Mouse (Mus musculus) liver, embryonic 16.5 days (tissue): ENCODE measurements around the gene Gch1. TPM values are rescaled to one million over a fixed set of nuclear protein-coding genes. Genes with fewer than 3 reads are reported as not detected.

ENCODE experiments used
- ATAC-seq: fragments of 200-750 bp; cut with Nextera tagmentation; 2 replicates; pipeline ENCODE4 v1.8.0; 2017; ENCODE audit warnings: low read depth, mild to moderate bottlenecking, moderate number of reproducible peaks, moderate library complexity
- H3K27ac ChIP-seq: fragments of 300-500 bp; sonication (generic); 2 replicates; pipeline ENCODE4 v1.5.1; 2014; ENCODE audit warnings: mild to moderate bottlenecking, low read length
- H3K27me3 ChIP-seq: fragments of 300-500 bp; sonication (generic); 2 replicates; pipeline ENCODE4 v1.6.1; 2014; ENCODE audit warnings: low read depth, low read length, mixed read lengths; ENCODE audit not compliant: control insufficient read depth, insufficient read depth
- H3K36me3 ChIP-seq: fragments of 300-500 bp; sonication (generic); 2 replicates; pipeline ENCODE4 v1.6.1; 2014; ENCODE audit warnings: mild to moderate bottlenecking; ENCODE audit not compliant: control insufficient read depth, insufficient read depth
- H3K4me1 ChIP-seq: fragments of 300-500 bp; sonication (generic); 2 replicates; pipeline ENCODE4 v1.6.1; 2014; ENCODE audit warnings: low read depth, low read length, mixed read lengths; ENCODE audit not compliant: control insufficient read depth
- H3K4me2 ChIP-seq: fragments of 300-500 bp; sonication (generic); 2 replicates; pipeline ENCODE4 v1.6.1; 2014; ENCODE audit warnings: low read depth, low read length, mixed read lengths
- H3K4me3 ChIP-seq: fragments of 300-500 bp; sonication (generic); 2 replicates; pipeline ENCODE4 v1.5.1; 2014; ENCODE audit warnings: low read depth, mild to moderate bottlenecking, low read length
- H3K9ac ChIP-seq: fragments of 300-500 bp; sonication (generic); 2 replicates; pipeline ENCODE4 v1.6.1; 2014; ENCODE audit warnings: low read depth, low read length
- H3K9me3 ChIP-seq: fragments of 300-500 bp; sonication (generic); replicated peaks from 2 replicates; pipeline ENCODE4 v1.6.1; 2016; ENCODE audit warnings: low read length; ENCODE audit not compliant: control insufficient read depth
- WGBS: fragments of 180-500 bp; shearing (Covaris S2); extraction: QIAGEN DNeasy Blood & Tissue Kit; methylation state at CpG from one replicate; pipeline ENCODE4 v1.1.7; 2014; ENCODE audit not compliant: insufficient replicate concordance; 5-methylcytosine and 5-hydroxymethylcytosine counted together
- polyA plus RNA-seq: library from polyadenylated mRNA; unstranded; fragments of >200 nt; fragmentation: Nextera tagmentation; extraction: Ambion mirVana; gene quantifications from 2 replicates; pipeline ENCODE4 v1.2.1, GENCODE M21; 2015

The Gch1 gene
- polyA plus RNA-seq, 1 experiment from 2014 or later: 4.6 TPM

DNA sequence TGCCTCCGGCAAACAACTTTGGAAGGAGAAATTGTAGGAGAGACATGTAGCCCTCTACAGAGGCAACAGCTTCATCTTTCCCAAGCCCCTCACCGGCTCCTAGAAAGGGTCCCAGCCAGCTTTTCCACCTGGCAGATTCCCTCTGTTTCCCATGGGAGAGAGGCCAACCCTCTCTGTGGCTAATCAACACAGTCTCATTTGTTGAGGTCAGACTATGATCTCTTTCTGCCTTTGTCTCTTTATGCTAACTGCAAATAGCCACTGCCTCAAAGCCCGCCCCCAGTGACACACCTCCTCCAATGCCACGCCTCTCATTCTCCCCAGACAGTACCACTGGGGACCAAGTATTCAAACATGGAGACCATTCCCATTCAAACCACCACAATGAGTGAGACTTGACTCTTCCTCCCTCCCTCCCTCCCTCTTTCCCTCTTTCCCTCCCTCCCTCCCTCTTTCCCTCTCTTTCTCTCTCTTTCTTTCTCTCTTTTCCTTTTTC is 20.5 kb upstream of the Gch1 start:
- Histone ChIP-seq H3K4me1 (no peaks in the 10 kb centered on the region), H3K27me3 (no peaks in the 10 kb centered on the region), H3K4me2 (no peak overlapping the region), H3K27ac (no peak overlapping the region), H3K9me3 (no peaks in the 10 kb centered on the region), H3K9ac (no peak overlapping the region), H3K4me3 (no peak overlapping the region), H3K36me3 (no peaks in the 10 kb centered on the region)
- WGBS: 73% methylated on average over 4 of the region's 4 CpGs
- ATAC-seq: no peak

DNA sequence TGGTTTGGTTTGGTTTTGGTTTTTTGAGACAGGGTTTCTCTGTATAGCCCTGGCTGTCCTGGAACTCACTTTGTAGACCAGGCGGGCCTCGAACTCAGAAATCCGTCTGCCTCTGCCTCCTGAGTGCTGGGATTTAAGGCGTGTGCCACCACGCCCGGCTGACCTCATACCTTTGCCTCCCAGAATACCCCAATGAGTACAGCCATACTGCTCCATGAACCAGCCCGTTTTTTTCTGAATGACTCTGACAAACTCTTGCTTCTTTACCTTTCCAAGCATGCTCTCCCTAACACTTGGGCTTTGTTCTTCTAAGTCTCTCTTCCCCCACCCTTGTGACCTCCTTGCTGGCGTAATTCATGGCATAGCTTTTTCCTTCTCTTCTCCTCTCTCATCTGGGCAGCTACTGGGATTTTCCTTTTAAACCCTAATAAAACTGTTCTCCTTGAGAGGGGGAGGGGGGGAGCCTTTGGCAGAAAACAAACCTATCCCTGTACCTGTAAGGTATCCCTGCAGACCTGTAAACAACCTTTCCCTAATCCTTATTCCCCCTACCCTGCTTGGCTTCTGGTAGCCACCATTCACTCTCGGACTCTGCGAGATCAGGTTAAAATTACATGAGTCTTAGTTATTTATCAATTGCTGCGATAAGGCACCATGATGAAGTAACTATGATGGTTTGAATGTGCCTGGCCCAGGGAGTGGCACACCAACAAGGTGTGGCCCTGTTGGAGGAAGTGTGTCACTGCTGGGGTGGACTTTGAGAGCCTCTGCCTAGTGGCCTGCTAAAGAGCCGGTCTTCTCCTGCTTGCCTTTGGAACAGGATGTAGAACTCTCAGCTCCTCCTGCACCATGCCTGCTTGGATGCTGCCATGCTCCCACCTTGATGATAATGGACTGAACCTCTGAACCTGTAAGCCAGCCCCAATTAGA is 19.6 kb upstream of the Gch1 start:
- H3K36me3 ChIP-seq: no peaks in the 10 kb centered on the region
- H3K4me3 ChIP-seq: no peak overlapping the region
- no peaks in the 10 kb centered on the region for H3K4me1 ChIP-seq
- no peak overlapping the region for H3K4me2 ChIP-seq
- H3K27me3 ChIP-seq: no peaks in the 10 kb centered on the region
- no peak overlapping the region for H3K9ac ChIP-seq
- 75% methylated on average over 12 of the region's 12 CpGs for WGBS
- no peak for ATAC-seq
- H3K9me3 ChIP-seq: no peaks in the 10 kb centered on the region
- no peak overlapping the region for H3K27ac ChIP-seq

DNA sequence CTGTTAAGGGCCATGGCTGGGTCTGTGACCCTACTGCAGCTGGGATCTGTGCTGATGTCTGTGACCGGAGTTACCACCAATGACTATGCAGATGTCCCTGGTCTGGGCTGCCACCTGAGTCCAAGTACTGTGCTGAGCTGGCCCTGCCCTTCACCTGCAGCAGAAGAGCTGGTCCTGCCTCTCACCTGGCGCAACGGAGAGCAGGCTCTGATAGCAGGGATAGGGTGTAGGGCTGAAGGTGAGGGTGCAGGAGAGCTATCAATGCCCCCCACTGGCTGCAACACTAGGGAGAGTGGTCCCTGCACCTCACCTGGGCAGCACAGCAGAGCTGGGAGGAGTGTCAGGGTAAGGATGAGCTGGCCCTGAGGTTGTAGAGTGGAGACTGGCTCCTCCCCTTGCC is 17.4 kb upstream of the Gch1 start:
- 86% methylated on average over 3 of the region's 3 CpGs for WGBS

DNA sequence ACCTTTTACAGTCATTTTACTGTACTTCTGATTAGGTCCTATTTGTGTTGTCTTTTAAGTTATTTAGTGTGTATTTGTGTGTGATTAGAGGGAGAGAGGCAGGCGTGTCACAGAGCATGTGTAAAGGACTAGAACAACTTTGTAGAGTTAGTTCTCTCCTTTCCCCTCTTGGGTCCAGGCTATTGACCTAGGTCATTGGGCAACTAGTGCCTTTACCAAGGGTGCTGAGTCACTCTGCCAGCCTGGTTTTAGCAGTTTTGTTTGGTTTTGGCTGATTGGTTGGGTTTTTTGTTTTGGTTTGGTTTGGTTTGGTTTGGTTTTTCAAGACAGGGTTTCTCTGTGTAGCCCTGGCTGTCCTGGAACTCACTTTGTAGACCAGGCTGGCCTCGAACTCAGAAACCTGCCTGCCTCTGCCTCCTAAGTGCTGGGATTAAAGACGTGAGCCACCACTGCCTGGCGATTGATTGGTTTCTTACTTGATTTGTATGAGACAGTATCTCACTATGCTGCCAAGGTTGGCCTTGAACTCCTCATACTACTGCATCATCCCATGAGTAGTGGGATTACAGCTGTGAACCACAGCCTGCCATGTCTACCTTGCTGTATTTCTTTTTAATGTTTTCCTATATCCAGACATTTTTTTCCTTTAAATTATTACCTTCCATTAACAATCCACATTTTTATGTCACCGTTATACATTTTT is 16.2 kb upstream of the Gch1 start:
- no peak for ATAC-seq
- WGBS: 70% methylated on average over 5 of the region's 5 CpGs
- no peak overlapping the region for H3K9ac ChIP-seq
- no peak overlapping the region for H3K4me2 ChIP-seq
- no peaks in the 10 kb centered on the region for H3K27me3 ChIP-seq
- H3K36me3 ChIP-seq: no peaks in the 10 kb centered on the region
- no peak overlapping the region for H3K4me3 ChIP-seq
- H3K9me3 ChIP-seq: no peaks in the 10 kb centered on the region
- no peak overlapping the region for H3K27ac ChIP-seq
- peaks cover 3% of the 10 kb centered on the region; the same call in 1 of the 2 replicates for H3K4me1 ChIP-seq

More for the DNA sequence above, 17.4 kb upstream of the Gch1 start:
- H3K9me3 ChIP-seq: no peaks in the 10 kb centered on the region
- peaks cover 3% of the 10 kb centered on the region; the same call in 1 of the 2 replicates for H3K4me1 ChIP-seq
- no peak overlapping the region for H3K4me2 ChIP-seq
- ATAC-seq: no peak
- H3K4me3 ChIP-seq: no peak overlapping the region
- H3K36me3 ChIP-seq: no peaks in the 10 kb centered on the region
- H3K9ac ChIP-seq: no peak overlapping the region
- no peaks in the 10 kb centered on the region for H3K27me3 ChIP-seq
- no peak overlapping the region for H3K27ac ChIP-seq

DNA sequence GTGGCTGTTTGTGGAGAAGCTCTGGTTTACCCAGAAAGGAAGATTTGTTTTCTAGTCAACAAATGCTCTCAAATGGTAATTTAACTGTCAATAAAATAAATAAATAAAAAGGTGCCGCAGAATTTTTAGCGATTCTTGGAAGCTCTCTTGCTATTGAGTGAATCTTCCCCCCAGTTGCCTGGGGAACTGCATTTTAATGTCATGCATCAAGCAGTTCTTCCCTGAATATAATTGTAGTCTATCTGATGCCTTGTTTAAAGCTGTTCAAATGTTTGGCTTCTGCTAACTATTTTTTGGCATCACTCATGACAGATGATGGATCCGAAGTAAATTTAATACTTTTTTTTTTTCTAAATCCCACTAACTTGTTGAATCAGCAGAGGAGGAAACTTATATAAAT is 8.1 kb upstream of the Gch1 start:
- no peaks in the 10 kb centered on the region for H3K36me3 ChIP-seq
- no peaks in the 10 kb centered on the region for H3K9me3 ChIP-seq
- H3K4me3 ChIP-seq: no peak overlapping the region
- no peak for ATAC-seq
- WGBS: 74% methylated on average over 3 of the region's 3 CpGs
- H3K9ac ChIP-seq: no peak overlapping the region
- no peak overlapping the region for H3K4me2 ChIP-seq
- H3K27ac ChIP-seq: no peak overlapping the region
- H3K4me1 ChIP-seq: peaks cover 3% of the 10 kb centered on the region; the same call in 1 of the 2 replicates
- H3K27me3 ChIP-seq: no peaks in the 10 kb centered on the region

DNA sequence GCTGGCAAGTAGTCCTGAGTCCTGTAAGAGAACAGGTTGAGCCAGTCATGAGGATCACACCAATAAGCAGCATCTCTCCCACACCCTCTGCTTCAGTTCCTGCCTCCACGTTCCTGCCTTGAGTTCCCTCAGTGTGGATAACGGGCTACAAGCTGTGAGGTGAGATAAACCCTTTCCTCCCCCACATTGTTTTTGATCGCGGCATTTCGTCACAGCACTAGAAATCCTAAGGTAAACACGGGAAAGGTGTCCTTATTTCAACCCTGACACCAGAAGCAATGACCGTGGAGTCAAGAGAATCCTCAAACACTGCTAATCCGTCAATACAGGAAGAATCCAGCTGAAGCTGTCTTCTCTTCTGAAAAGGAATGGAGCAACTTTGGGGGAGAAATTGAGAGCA is 7.5 kb upstream of the Gch1 start:
- no peaks in the 10 kb centered on the region for H3K9me3 ChIP-seq

DNA sequence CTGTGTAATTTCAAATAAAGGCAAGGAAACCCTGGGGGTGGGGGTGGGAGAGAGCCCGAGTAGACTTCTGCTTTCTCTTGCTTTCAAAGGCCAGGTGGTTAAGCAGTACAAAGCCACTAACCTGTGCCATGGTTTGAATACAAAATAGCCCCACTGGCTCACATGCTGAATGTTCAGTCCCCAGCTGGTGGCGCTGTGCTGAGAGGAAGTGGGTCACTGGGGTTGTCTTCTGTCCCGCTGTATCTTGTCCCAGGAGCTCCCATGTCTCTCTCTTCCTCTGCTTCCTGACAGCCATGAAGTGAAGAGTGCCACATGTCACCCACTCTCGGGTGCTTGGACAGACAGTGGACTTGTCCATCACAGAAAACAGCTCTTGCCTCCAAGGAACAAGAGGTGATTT is 4.9 kb upstream of the Gch1 start:
- H3K36me3 ChIP-seq: no peaks in the 10 kb centered on the region
- 32% methylated on average over 4 of the region's 4 CpGs for WGBS
- no peak overlapping the region for H3K27ac ChIP-seq
- no peaks in the 10 kb centered on the region for H3K9me3 ChIP-seq
- ATAC-seq: no peak
- no peak overlapping the region for H3K4me2 ChIP-seq
- H3K9ac ChIP-seq: no peak overlapping the region
- H3K4me1 ChIP-seq: peaks cover 9% of the 10 kb centered on the region
- H3K4me3 ChIP-seq: no peak overlapping the region
- no peaks in the 10 kb centered on the region for H3K27me3 ChIP-seq

More for the DNA sequence above, 7.5 kb upstream of the Gch1 start:
- H3K4me1 ChIP-seq: no peaks in the 10 kb centered on the region
- ATAC-seq: no peak
- WGBS: 51% methylated on average over 8 of the region's 8 CpGs
- no peaks in the 10 kb centered on the region for H3K36me3 ChIP-seq
- H3K27ac ChIP-seq: no peak overlapping the region
- H3K4me2 ChIP-seq: no peak overlapping the region
- H3K4me3 ChIP-seq: no peak overlapping the region
- H3K27me3 ChIP-seq: no peaks in the 10 kb centered on the region
- H3K9ac ChIP-seq: no peak overlapping the region

DNA sequence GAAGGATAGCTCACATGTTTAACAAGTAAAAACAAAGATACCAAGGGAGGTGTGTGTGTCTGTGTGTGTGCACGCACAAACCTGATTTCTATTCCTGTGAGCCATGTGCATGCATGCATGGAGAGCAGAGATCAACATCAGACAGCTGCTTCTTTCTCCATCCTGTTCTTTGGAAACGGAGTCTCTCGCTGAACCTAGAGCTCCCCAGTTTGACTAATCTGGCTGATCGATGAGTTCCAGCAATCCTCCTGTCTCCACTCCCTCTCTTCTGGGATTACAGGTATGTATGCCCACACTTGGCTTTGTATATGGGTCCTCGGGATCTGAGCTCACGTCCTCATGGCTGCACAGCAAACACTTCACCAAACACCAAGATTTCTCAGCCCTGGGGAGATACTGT is 4.3 kb upstream of the Gch1 start:
- no peaks in the 10 kb centered on the region for H3K36me3 ChIP-seq
- H3K9me3 ChIP-seq: no peaks in the 10 kb centered on the region
- 68% methylated on average over 6 of the region's 6 CpGs for WGBS
- no peak overlapping the region for H3K4me3 ChIP-seq
- H3K27me3 ChIP-seq: peaks cover 1% of the 10 kb centered on the region; the same call in 1 of the 2 replicates
- no peak for ATAC-seq
- peaks cover 12% of the 10 kb centered on the region for H3K4me1 ChIP-seq
- no peak overlapping the region for H3K27ac ChIP-seq
- H3K4me2 ChIP-seq: no peak overlapping the region
- no peak overlapping the region for H3K9ac ChIP-seq

DNA sequence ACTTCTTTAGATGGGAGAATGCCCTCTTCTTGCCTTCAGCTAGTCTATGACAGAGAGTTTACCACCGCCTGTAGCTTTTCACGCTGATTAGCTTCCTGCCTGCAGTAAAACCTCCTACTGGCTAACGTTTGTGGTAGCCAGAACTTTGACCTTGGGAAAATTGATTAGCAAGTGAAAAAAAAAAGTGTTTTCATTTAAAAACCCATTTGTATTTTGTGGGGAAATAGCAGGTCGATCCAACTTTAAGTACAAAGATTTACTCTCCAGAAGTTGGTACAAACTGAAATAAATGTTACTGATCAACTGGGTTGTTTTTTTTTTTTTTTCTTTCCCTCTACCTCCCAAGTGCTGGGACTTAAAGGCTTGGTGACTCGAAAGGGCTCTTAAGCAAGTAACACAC is 2.6 kb upstream of the Gch1 start:
- 30% methylated on average over 5 of the region's 5 CpGs for WGBS
- Histone ChIP-seq H3K9me3 (no peaks in the 10 kb centered on the region), H3K36me3 (no peaks in the 10 kb centered on the region), H3K27ac (0 out of 2 replicates have a peak overlapping the region, but pooled peaks have one; percentile 30), H3K27me3 (peaks cover 10% of the 10 kb centered on the region; the same call in 1 of the 2 replicates), H3K4me2 (no peak overlapping the region), H3K9ac (no peak overlapping the region), H3K4me3 (no peak overlapping the region), H3K4me1 (peaks cover 21% of the 10 kb centered on the region)
- no peak for ATAC-seq
